Mouse (Mus musculus) heart, adult 2 months (tissue): ENCODE data around the gene Scfd2. TPM values are rescaled to one million over a fixed set of nuclear protein-coding genes. Genes with fewer than 3 reads are reported as not detected.
A peak's percentile ranks its signal among the peaks of the same experiment; 100 is the strongest.

Experiments
- DNase-seq, 2 experiments: peaks; one replicate each; pipeline ENCODE4 v3.0.0; 2021
- H3K27ac ChIP-seq: fragments of 200-600 bp; 2 replicates; pipeline ENCODE4 v1.8.1; 2022
- H3K27me3 ChIP-seq: fragments of 200-500 bp; 2 replicates; pipeline ENCODE4 v1.6.1; 2012; ENCODE audit warnings: mild to moderate bottlenecking, low read length, inconsistent platforms, mixed read lengths; ENCODE audit not compliant: control insufficient read depth, insufficient read depth
- H3K36me3 ChIP-seq: fragments of 200-500 bp; 2 replicates; pipeline ENCODE4 v1.6.1; 2012; ENCODE audit warnings: low read length, inconsistent platforms; ENCODE audit not compliant: control insufficient read depth, insufficient read depth
- H3K4me1 ChIP-seq: fragments of 200-500 bp; 2 replicates; pipeline ENCODE4 v1.6.1; 2011; ENCODE audit warnings: low read length; ENCODE audit not compliant: control insufficient read depth, insufficient read depth
- H3K4me3 ChIP-seq: fragments of 200-600 bp; 2 replicates; pipeline ENCODE4 v1.8.1; 2022
- H3K79me2 ChIP-seq: fragments of 200-500 bp; replicated peaks from 2 replicates; pipeline ENCODE4 v1.6.1; 2012; ENCODE audit warnings: mild to moderate bottlenecking, inconsistent platforms, low read length, moderate library complexity, mixed read lengths; ENCODE audit not compliant: control insufficient read depth, insufficient read depth
- H3K9ac ChIP-seq: fragments of 200-500 bp; 2 replicates; pipeline ENCODE4 v1.6.1; 2012; ENCODE audit warnings: low read depth, mild to moderate bottlenecking, control low read depth, inconsistent platforms, low read length, mixed read lengths
- CTCF ChIP-seq: fragments of 200-600 bp; IDR thresholded peaks from 2 replicates; pipeline ENCODE4 v1.8.1; 2022; ENCODE audit warnings: antibody characterized with exemption, mild to moderate bottlenecking, moderate library complexity
- EP300 ChIP-seq: fragments of 200-500 bp; IDR thresholded peaks from 2 replicates; pipeline ENCODE4 v1.6.1; 2011; ENCODE audit warnings: low read depth, low read length, control low read depth; ENCODE audit not compliant: insufficient read depth
- POLR2A ChIP-seq: fragments of 200-500 bp; IDR thresholded peaks from 2 replicates; pipeline ENCODE4 v1.6.1; 2011; ENCODE audit warnings: mild to moderate bottlenecking, low read depth, low read length, control low read depth; ENCODE audit not compliant: insufficient read depth
- WGBS: fragments of 180-500 bp; shearing (Covaris S2); methylation state at CpG from one replicate; pipeline ENCODE4 v1.1.7; 2018; 5-methylcytosine and 5-hydroxymethylcytosine counted together
- intact Hi-C: fragments of 180-260 bp; cut with DNase I; formaldehyde crosslinking; loops from one replicate; pipeline ENCODE4 v1.15.1; 2025
- polyA plus RNA-seq: library from polyadenylated mRNA; depleted of rRNA; stranded (reverse); fragments of >200 nt; gene quantifications from 2 replicates; pipeline ENCODE4 v1.2.3, GENCODE M21; 2012
- total RNA-seq, 2 experiments: library from RNA; stranded (reverse); gene quantifications; 2 replicates each; pipeline ENCODE4 v1.2.3; 2021

The Scfd2 gene
- total and polyA plus RNA-seq, 3 experiments, result 9.1 to 13.9 (median 11.9) TPM

GRCm38 (mm10) chr5:74188076-74188475 is 343.5 kb downstream of the Scfd2 start:
- no peak overlapping the region for H3K4me3 ChIP-seq
- no peaks in the 10 kb centered on the region for H3K36me3 ChIP-seq
- 54% methylated on average over 12 of the region's 12 CpGs for WGBS
- H3K4me1 ChIP-seq, result peaks cover 8% of the 10 kb centered on the region; the same call in 1 of the 2 replicates
- H3K27ac ChIP-seq, result peak overlapping the region; percentile 52
- H3K79me2 ChIP-seq, result no peaks in the 10 kb centered on the region
- H3K27me3 ChIP-seq, result no peaks in the 10 kb centered on the region
- TF ChIP-seq CTCF, result no peak
- no peak for TF ChIP-seq POLR2A
- no peak for TF ChIP-seq EP300
- intact Hi-C loops, result no loop called here
- peak in 1 of 2 experiments; percentile 41 for DNase-seq
- no peak overlapping the region for H3K9ac ChIP-seq

GRCm38 (mm10) chr5:74184607-74185006 is 347.0 kb downstream of the Scfd2 start:
- Histone ChIP-seq H3K27ac (no peak overlapping the region), H3K36me3 (no peaks in the 10 kb centered on the region), H3K9ac (no peak overlapping the region), H3K4me3 (no peak overlapping the region), H3K27me3 (no peaks in the 10 kb centered on the region), H3K79me2 (no peaks in the 10 kb centered on the region), H3K4me1 (peaks cover 4% of the 10 kb centered on the region; the same call in 1 of the 2 replicates)
- 74% methylated on average over 9 of the region's 9 CpGs for WGBS
- TF ChIP-seq CTCF (no peak), EP300 (no peak), POLR2A (no peak)
- intact Hi-C loops, result no loop called here
- no peak for DNase-seq

GRCm38 (mm10) chr5:74183118-74183517 is 348.4 kb downstream of the Scfd2 start:
- no peak overlapping the region for H3K27ac ChIP-seq
- intact Hi-C loops, result no loop called here
- no peak overlapping the region for H3K9ac ChIP-seq
- no peak for DNase-seq
- H3K4me3 ChIP-seq, result no peak overlapping the region
- no peaks in the 10 kb centered on the region for H3K36me3 ChIP-seq
- no peak for TF ChIP-seq POLR2A
- no peak for TF ChIP-seq EP300
- TF ChIP-seq CTCF, result no peak
- no peaks in the 10 kb centered on the region for H3K27me3 ChIP-seq
- no peaks in the 10 kb centered on the region for H3K79me2 ChIP-seq
- 56% methylated on average over 10 of the region's 10 CpGs for WGBS
- peaks cover 2% of the 10 kb centered on the region; the same call in 1 of the 2 replicates for H3K4me1 ChIP-seq

DNA sequence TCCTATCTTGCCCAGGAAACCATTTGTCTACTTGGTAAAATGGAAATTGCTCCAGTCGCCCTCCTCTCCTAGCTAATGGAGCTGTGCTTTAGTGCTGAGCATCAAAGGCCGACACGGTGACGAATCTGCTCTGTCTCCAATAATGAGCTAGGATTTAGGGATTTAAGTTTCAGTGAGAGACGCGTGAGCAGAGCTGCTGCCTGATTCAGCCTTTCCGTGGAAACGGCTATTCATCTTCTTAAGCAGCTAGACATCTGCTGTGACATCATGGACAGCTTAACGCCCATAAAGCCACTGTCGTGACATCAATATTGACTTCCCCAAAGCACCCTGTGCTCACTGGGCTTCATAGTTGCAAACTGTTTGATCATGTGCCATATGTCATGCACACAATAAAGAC is 351.3 kb downstream of the Scfd2 start:
- intact Hi-C loops, result no loop called here
- WGBS, result 87% methylated on average over 10 of the region's 10 CpGs

GRCm38 (mm10) chr5:74175526-74176270 is 355.9 kb downstream of the Scfd2 start:
- Histone ChIP-seq H3K79me2 (no peaks in the 10 kb centered on the region), H3K9ac (no peak overlapping the region), H3K4me1 (peaks cover 10% of the 10 kb centered on the region), H3K27ac (peak overlapping the region; percentile 64), H3K27me3 (no peaks in the 10 kb centered on the region), H3K4me3 (no peak overlapping the region), H3K36me3 (no peaks in the 10 kb centered on the region)
- intact Hi-C loops, result loop anchor here (2.0 to 5.0 kb wide), 2 partner anchors 19 to 108 kb away; partner anchors contain the start of genes Rasl11b and Usp46
- TF ChIP-seq CTCF, result peak; percentile 17; the same call in 1 of the 2 replicates
- TF ChIP-seq EP300, result no peak; the same call in 1 of the 2 replicates
- 0 out of 2 replicates have a peak, but pooled peaks have one; percentile 30 for TF ChIP-seq POLR2A
- 35% methylated on average over 14 of the region's 14 CpGs for WGBS
- peak; percentile 53 to 73 for DNase-seq

More for the DNA sequence above, 351.3 kb downstream of the Scfd2 start:
- Histone ChIP-seq H3K9ac (no peak overlapping the region), H3K4me3 (no peak overlapping the region), H3K27me3 (no peaks in the 10 kb centered on the region), H3K4me1 (peaks cover 3% of the 10 kb centered on the region), H3K79me2 (no peaks in the 10 kb centered on the region), H3K27ac (no peak overlapping the region), H3K36me3 (no peaks in the 10 kb centered on the region)
- TF ChIP-seq EP300 (no peak), POLR2A (no peak), CTCF (no peak)
- no peak for DNase-seq
